Mouse (Mus musculus) MEL (cell line): ENCODE measurements around the gene Zscan5b. TPM values are rescaled to one million over a fixed set of nuclear protein-coding genes. Genes with fewer than 3 reads are reported as not detected.

Experiments used
- DNase-seq: peaks from one replicate; pipeline ENCODE4 v3.0.0; 2011; ENCODE audit warnings: low read depth, low spot score
- H3K27ac ChIP-seq: 2 replicates; pipeline ENCODE4 v1.5.1; 2012; ENCODE audit warnings: low read depth, mild to moderate bottlenecking, control low read depth, low read length, moderate library complexity; ENCODE audit not compliant: control insufficient read depth
- H3K27me3 ChIP-seq, 2 experiments: fragments of 150-350 bp in 1 of 2; sonication (generic) in 1 of 2; 2 replicates each; pipeline ENCODE4 v1.6.1; 2012; ENCODE audit warnings: low read length in 2 of 2, mild to moderate bottlenecking in 2 of 2, improper control_type of control experiment in 1 of 2, moderate library complexity in 1 of 2; ENCODE audit not compliant: insufficient read depth in 2 of 2, control insufficient read depth in 1 of 2
- H3K36me3 ChIP-seq, 2 experiments: 2 replicates each; pipeline ENCODE4 v1.6.1; 2012 to 2014; ENCODE audit warnings: low read length in 2 of 2, improper control_type of control experiment in 1 of 2, inconsistent platforms in 1 of 2, mild to moderate bottlenecking in 1 of 2; ENCODE audit not compliant: insufficient read depth in 2 of 2, control insufficient read depth in 1 of 2
- H3K4me1 ChIP-seq, 2 experiments: fragments of 150-350 bp in 1 of 2; sonication (generic) in 1 of 2; 2 replicates each; pipeline ENCODE4 v1.6.1; 2012; ENCODE audit warnings: low read length in 2 of 2, improper control_type of control experiment in 1 of 2, mild to moderate bottlenecking in 1 of 2; ENCODE audit not compliant: insufficient read depth in 2 of 2, control insufficient read depth in 1 of 2
- H3K4me3 ChIP-seq, 2 experiments: fragments of 150-350 bp in 1 of 2; sonication (generic) in 1 of 2; 2 replicates each; pipeline ENCODE4 v1.5.1; 2012; ENCODE audit warnings: low read depth in 2 of 2, low read length in 2 of 2, mild to moderate bottlenecking in 2 of 2, moderate library complexity in 2 of 2, control low read depth in 1 of 2, improper control_type of control experiment in 1 of 2; ENCODE audit not compliant: control insufficient read depth in 1 of 2, insufficient read depth in 1 of 2
- H3K79me2 ChIP-seq: 2 replicates; pipeline ENCODE4 v1.6.1; 2012; ENCODE audit warnings: mild to moderate bottlenecking, low read length, moderate library complexity; ENCODE audit not compliant: control insufficient read depth, poor library complexity, insufficient read depth
- H3K9ac ChIP-seq: 2 replicates; pipeline ENCODE4 v1.6.1; 2012; ENCODE audit warnings: low read depth, mild to moderate bottlenecking, control low read depth, low read length, moderate library complexity; ENCODE audit not compliant: control insufficient read depth, poor library complexity, severe bottlenecking
- H3K9me3 ChIP-seq: fragments of 150-350 bp; sonication (generic); replicated peaks from 2 replicates; pipeline ENCODE4 v1.6.1; 2012; ENCODE audit warnings: mild to moderate bottlenecking, low read length, improper control_type of control experiment, moderate library complexity; ENCODE audit not compliant: insufficient read depth
- BHLHE40 ChIP-seq: IDR thresholded peaks from 2 replicates; pipeline ENCODE4 v1.6.1; 2012; ENCODE audit warnings: low read depth, mild to moderate bottlenecking, inconsistent platforms, low read length, improper control_type of control experiment, borderline replicate concordance
- CHD1 ChIP-seq: IDR thresholded peaks from 2 replicates; pipeline ENCODE4 v1.6.1; 2012; ENCODE audit warnings: low read depth, mild to moderate bottlenecking, inconsistent platforms, low read length, improper control_type of control experiment
- CHD2 ChIP-seq: IDR thresholded peaks from 2 replicates; pipeline ENCODE4 v1.6.1; 2011; ENCODE audit warnings: low read length, improper control_type of control experiment
- CTCF ChIP-seq, 3 experiments: IDR thresholded peaks in 2 of 3; conservative IDR thresholded peaks in 1 of 3; 2 replicates each; pipeline ENCODE4 v1.5.1; 2011 to 2012; ENCODE audit warnings: low read length in 3 of 3, low read depth in 2 of 3, mild to moderate bottlenecking in 2 of 3, improper control_type of control experiment in 1 of 3, inconsistent platforms in 1 of 3, mixed read lengths in 1 of 3, moderate library complexity in 1 of 3; ENCODE audit not compliant: control insufficient read depth in 1 of 3, insufficient read depth in 1 of 3, poor library complexity in 1 of 3, severe bottlenecking in 1 of 3
- E2F4 ChIP-seq: IDR thresholded peaks from 2 replicates; pipeline ENCODE4 v1.6.1; 2011; ENCODE audit warnings: low read depth, low read length, improper control_type of control experiment, borderline replicate concordance
- ELF1 ChIP-seq: IDR thresholded peaks from 2 replicates; pipeline ENCODE4 v1.6.1; 2014; ENCODE audit warnings: low read depth, mild to moderate bottlenecking, inconsistent platforms, low read length, improper control_type of control experiment, moderate library complexity
- EP300 ChIP-seq, 2 experiments: IDR thresholded peaks; 2 replicates each; pipeline ENCODE4 v1.6.1; 2011; ENCODE audit warnings: improper control_type of control experiment in 2 of 2, low read length in 2 of 2, low read depth in 1 of 2, mild to moderate bottlenecking in 1 of 2
- ETS1 ChIP-seq: IDR thresholded peaks from 2 replicates; pipeline ENCODE4 v1.6.1; 2012; ENCODE audit warnings: low read depth, mild to moderate bottlenecking, inconsistent platforms, low read length, improper control_type of control experiment, moderate library complexity
- GABPA ChIP-seq: IDR thresholded peaks from 2 replicates; pipeline ENCODE4 v1.6.1; 2012; ENCODE audit warnings: low read depth, mild to moderate bottlenecking, inconsistent platforms, low read length, improper control_type of control experiment, moderate library complexity
- GATA1 ChIP-seq: IDR thresholded peaks from 2 replicates; pipeline ENCODE4 v1.6.1; 2011; ENCODE audit warnings: low read depth, low read length, improper control_type of control experiment
- HCFC1 ChIP-seq: IDR thresholded peaks from 2 replicates; pipeline ENCODE4 v1.6.1; 2012; ENCODE audit warnings: low read depth, mild to moderate bottlenecking, inconsistent platforms, low read length, improper control_type of control experiment, moderate library complexity
- JUND ChIP-seq: IDR thresholded peaks from 2 replicates; pipeline ENCODE4 v1.6.1; 2011; ENCODE audit warnings: low read depth, mild to moderate bottlenecking, improper control_type of control experiment, low read length
- KAT2A ChIP-seq: conservative IDR thresholded peaks from 2 replicates; pipeline ENCODE4 v1.6.1; 2012; ENCODE audit warnings: low read depth, low read length, improper control_type of control experiment, inconsistent platforms
- MAZ ChIP-seq: IDR thresholded peaks from 2 replicates; pipeline ENCODE4 v1.6.1; 2012; ENCODE audit warnings: low read depth, mild to moderate bottlenecking, inconsistent platforms, low read length, improper control_type of control experiment
- MXI1 ChIP-seq: IDR thresholded peaks from 2 replicates; pipeline ENCODE4 v1.6.1; 2011; ENCODE audit warnings: mild to moderate bottlenecking, low read depth, low read length, improper control_type of control experiment
- MYB ChIP-seq: IDR thresholded peaks from 2 replicates; pipeline ENCODE4 v1.6.1; 2011; ENCODE audit warnings: mild to moderate bottlenecking, low read depth, low read length, improper control_type of control experiment
- POLR2A ChIP-seq, 2 experiments: IDR thresholded peaks; 2 replicates each; pipeline ENCODE4 v1.6.1; 2011 to 2012; ENCODE audit warnings: low read length in 2 of 2, mild to moderate bottlenecking in 2 of 2, control low read depth in 1 of 2, improper control_type of control experiment in 1 of 2, low read depth in 1 of 2, moderate library complexity in 1 of 2; ENCODE audit not compliant: control insufficient read depth in 1 of 2, insufficient read depth in 1 of 2, poor library complexity in 1 of 2
- POLR2AphosphoS2 ChIP-seq: IDR thresholded peaks from 2 replicates; pipeline ENCODE4 v1.6.1; 2011; ENCODE audit warnings: low read length, improper control_type of control experiment
- POLR2AphosphoS5 ChIP-seq: IDR thresholded peaks from 2 replicates; pipeline ENCODE4 v1.6.1; 2012; ENCODE audit warnings: low read depth, borderline replicate concordance, mild to moderate bottlenecking, inconsistent platforms, low read length, moderate library complexity, mixed read lengths
- RAD21 ChIP-seq: IDR thresholded peaks from 2 replicates; pipeline ENCODE4 v1.6.1; 2011; ENCODE audit warnings: mild to moderate bottlenecking, low read depth, low read length, improper control_type of control experiment
- SIN3A ChIP-seq: IDR thresholded peaks from 2 replicates; pipeline ENCODE4 v1.6.1; 2012; ENCODE audit warnings: low read length, improper control_type of control experiment, inconsistent platforms
- SMC3 ChIP-seq: IDR thresholded peaks from 2 replicates; pipeline ENCODE4 v1.6.1; 2011; ENCODE audit warnings: low read depth, low read length, improper control_type of control experiment
- TAL1 ChIP-seq: IDR thresholded peaks from 2 replicates; pipeline ENCODE4 v1.6.1; 2012; ENCODE audit warnings: mild to moderate bottlenecking, inconsistent platforms, low read length, moderate library complexity, mixed read lengths
- TBP ChIP-seq: IDR thresholded peaks from 2 replicates; pipeline ENCODE4 v1.8.0; 2011; ENCODE audit warnings: low read depth, low read length, improper control_type of control experiment
- USF2 ChIP-seq, 2 experiments: IDR thresholded peaks; 2 replicates each; pipeline ENCODE4 v1.6.1; 2011 to 2012; ENCODE audit warnings: improper control_type of control experiment in 2 of 2, low read length in 2 of 2, borderline replicate concordance in 1 of 2, inconsistent platforms in 1 of 2, low read depth in 1 of 2, mild to moderate bottlenecking in 1 of 2; ENCODE audit not compliant: insufficient read depth in 1 of 2
- ZMIZ1 ChIP-seq: IDR thresholded peaks from 2 replicates; pipeline ENCODE4 v1.6.1; 2012; ENCODE audit warnings: low read depth, mild to moderate bottlenecking, inconsistent platforms, low read length, improper control_type of control experiment, moderate library complexity
- ZNF384 ChIP-seq: IDR thresholded peaks from 2 replicates; pipeline ENCODE4 v1.6.1; 2012; ENCODE audit warnings: low read depth, mild to moderate bottlenecking, inconsistent platforms, low read length, improper control_type of control experiment
- polyA plus RNA-seq, 2 experiments: library from polyadenylated mRNA; stranded (reverse) in 1 of 2; unstranded in 1 of 2; fragments of >175 nt in 1 of 2; fragments of >200 nt in 1 of 2; gene quantifications; 2 replicates each; pipeline versions ENCODE4 v1.2.1 to v1.2.4; 2012; ENCODE audit warnings: low replicate concordance in 2 of 2, low read depth in 1 of 2; ENCODE audit not compliant: insufficient read length in 2 of 2, insufficient read depth in 1 of 2, missing spikeins in 1 of 2
- total RNA-seq: library from RNA; depleted of rRNA; stranded (reverse); fragments of 300-350 nt; gene quantifications from 2 replicates; pipeline ENCODE4 v1.2.3, GENCODE M21; 2012

The Zscan5b gene
- total and polyA plus RNA-seq, 3 experiments, result not detected

DNA sequence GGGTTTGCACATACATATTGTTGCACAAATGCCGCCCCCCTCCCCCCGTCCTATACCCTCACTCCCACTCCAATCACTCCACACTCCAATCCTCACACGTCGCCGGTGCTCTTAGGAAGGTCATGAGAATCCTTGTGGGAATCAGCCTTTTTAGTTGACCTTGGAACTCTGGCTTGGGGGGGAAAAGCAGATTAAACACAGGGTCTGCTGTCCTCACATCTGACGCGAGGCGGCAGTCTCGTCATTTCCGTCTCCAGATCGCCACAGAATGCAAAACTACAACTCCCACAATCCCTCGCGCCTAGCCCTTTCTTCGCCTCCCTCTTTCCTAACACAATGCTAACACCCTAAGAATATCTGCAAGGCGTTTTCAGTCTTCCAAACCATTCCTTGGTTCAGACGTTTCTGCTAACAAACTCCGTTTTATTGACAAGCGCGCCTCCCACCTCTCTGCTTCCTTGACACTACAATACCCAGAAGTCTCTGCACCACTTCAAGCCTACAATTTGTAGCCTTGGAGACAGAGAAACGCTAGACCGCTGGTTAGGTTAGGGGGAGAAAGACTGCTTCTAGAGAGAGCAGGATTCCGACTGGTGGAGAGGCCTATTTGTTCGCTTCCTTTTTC is 61.5 kb downstream of the Zscan5b start (continued):
- TF ChIP-seq CTCF (IDR thresholded peaks at IDR 0.05 in 2 of 3, conservative IDR thresholded peaks at IDR 0.05 in 1 of 3; ENCODE audit: control insufficient read depth in 1 of 3, insufficient read depth in 1 of 3, low read depth in 2 of 3, low read length in 3 of 3, poor library complexity in 1 of 3, severe bottlenecking in 1 of 3) (peak; percentile 9 to 38 (median 27); a peak in 3 of 6 replicates), SIN3A (peak; percentile 97), CHD2 (no peak), USF2 (IDR thresholded peaks at IDR 0.05; ENCODE audit: borderline replicate concordance in 1 of 2, insufficient read depth in 1 of 2, low read depth in 1 of 2, low read length in 2 of 2) (no peak), JUND (no peak)

DNA sequence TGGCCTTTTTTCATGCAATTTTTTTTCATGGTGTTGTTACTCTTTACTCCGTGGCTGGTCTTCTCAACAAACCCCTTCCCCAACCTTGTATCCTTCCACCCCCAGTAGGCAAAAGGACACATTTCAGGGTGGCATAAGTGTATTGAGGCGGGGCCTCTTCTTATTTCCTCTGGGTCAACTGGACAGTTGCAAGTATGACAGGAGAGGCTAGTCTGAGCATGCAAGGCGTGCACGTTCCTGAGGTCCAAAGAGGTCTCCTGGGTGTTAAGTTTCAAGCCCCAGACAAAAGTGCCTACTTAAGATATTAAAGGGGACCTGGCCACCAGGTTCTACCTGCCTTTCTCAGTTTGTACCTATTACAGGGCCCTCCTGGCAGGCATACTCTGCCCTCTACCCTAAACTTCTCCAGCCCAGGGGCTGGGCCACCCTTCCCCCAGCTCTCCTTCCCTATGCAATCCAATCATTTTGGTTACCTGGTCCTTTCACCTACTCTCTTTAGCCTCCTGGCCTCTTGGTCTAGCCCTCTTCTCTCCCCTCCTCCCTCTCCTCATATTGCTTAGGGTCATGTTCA is 62.4 kb downstream of the Zscan5b start:
- peak; percentile 56; the same call in 1 of the 2 replicates for TF ChIP-seq TBP
- no peak for TF ChIP-seq SMC3
- TF ChIP-seq POLR2AphosphoS5, result no peak
- no peak for TF ChIP-seq E2F4
- TF ChIP-seq POLR2A (IDR thresholded peaks at IDR 0.05; ENCODE audit: control insufficient read depth in 1 of 2, insufficient read depth in 1 of 2, low read depth in 1 of 2, low read length in 2 of 2, poor library complexity in 1 of 2), result no peak; a peak in 1 of 4 replicates
- peak; percentile 43; the same call in 1 of the 2 replicates for TF ChIP-seq POLR2AphosphoS2
- peak; percentile 92 for TF ChIP-seq ZMIZ1
- TF ChIP-seq GABPA, result no peak
- TF ChIP-seq ETS1, result 0 out of 2 replicates have a peak, but pooled peaks have one; percentile 30
- Histone ChIP-seq H3K9me3 (no peaks in the 10 kb centered on the region), H3K4me1 (peaks cover 8 to 22% of the 10 kb centered on the region in 2 experiments), H3K4me3 (peak overlapping the region in 1 of 2 experiments; percentile 44; a peak in 1 of 4 replicates), H3K9ac (peak overlapping the region; percentile 15; the same call in 1 of the 2 replicates), H3K27ac (peak overlapping the region; percentile 93), H3K27me3 (no peaks in the 10 kb centered on the region), H3K36me3 (peaks cover 0 to 7% of the 10 kb centered on the region in 2 experiments; a peak in 2 of 4 replicates), H3K79me2 (peaks cover 6% of the 10 kb centered on the region)
- peak; percentile 28 for DNase-seq

DNA sequence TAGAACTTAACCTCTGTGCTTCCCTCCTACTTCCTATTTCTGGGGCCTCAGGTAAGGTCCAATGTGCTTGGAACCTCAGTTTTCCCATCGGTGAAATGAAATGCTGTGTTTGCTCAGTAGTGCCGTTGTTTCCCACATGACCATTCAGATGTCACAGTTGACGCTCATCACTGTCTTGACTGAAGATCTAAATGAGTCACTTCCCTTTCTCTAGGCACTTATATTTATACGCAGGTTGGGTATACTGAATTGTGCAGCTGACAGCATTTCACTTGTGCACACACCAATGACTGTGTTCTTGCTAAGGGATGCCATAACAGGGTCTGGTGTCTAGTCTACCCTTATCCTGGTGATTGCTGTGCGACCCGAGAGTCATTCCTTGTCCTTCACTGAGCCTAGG is 63.3 kb downstream of the Zscan5b start:
- Histone ChIP-seq H3K9ac (peak overlapping the region; percentile 86), H3K27me3 (no peaks in the 10 kb centered on the region), H3K9me3 (no peaks in the 10 kb centered on the region), H3K4me1 (peaks cover 8 to 22% of the 10 kb centered on the region in 2 experiments), H3K79me2 (peaks cover 6% of the 10 kb centered on the region), H3K4me3 (peak overlapping the region; percentile 88 to 89), H3K36me3 (peaks cover 0 to 7% of the 10 kb centered on the region in 2 experiments; a peak in 2 of 4 replicates), H3K27ac (peak overlapping the region; percentile 93)
- DNase-seq, result peak; percentile 87
- TF ChIP-seq MYB (0 out of 2 replicates have a peak, but pooled peaks have one; percentile 27), RAD21 (no peak), EP300 (IDR thresholded peaks at IDR 0.05; ENCODE audit: low read depth in 1 of 2, low read length in 2 of 2) (0 out of 4 replicates have a peak, but pooled peaks of 1 of the 2 experiments have one; percentile 14), ETS1 (peak; percentile 81; the same call in 1 of the 2 replicates), ELF1 (0 out of 2 replicates have a peak, but pooled peaks have one; percentile 24), E2F4 (no peak), BHLHE40 (no peak), USF2 (IDR thresholded peaks at IDR 0.05; ENCODE audit: borderline replicate concordance in 1 of 2, insufficient read depth in 1 of 2, low read depth in 1 of 2, low read length in 2 of 2) (no peak), POLR2AphosphoS2 (no peak), TAL1 (no peak), ZNF384 (no peak), TBP (peak; percentile 82), SIN3A (peak; percentile 60), KAT2A (no peak), MXI1 (peak; percentile 55), MAZ (no peak), CHD1 (no peak), HCFC1 (peak; percentile 68), GATA1 (no peak)
